Mouse (Mus musculus) layer of hippocampus, adult 2 months (tissue): Measurements from ENCODE around the gene Scgb2a2. TPM values are rescaled to one million over a fixed set of nuclear protein-coding genes. Genes with fewer than 3 reads are reported as not detected.
"Not testable (repeated sequence)": the region's sequence is repeated elsewhere in the genome, so short reads cannot be mapped to it uniquely, and the experiment has no call there.

Source experiments
- DNase-seq, 2 experiments: peaks; one replicate each; pipeline ENCODE4 v3.0.0; 2022; ENCODE audit warnings: low spot score in 2 of 2
- H3K27ac ChIP-seq: fragments of 200-600 bp; 2 replicates; pipeline ENCODE4 v1.8.1; 2022
- H3K4me3 ChIP-seq: fragments of 200-600 bp; 2 replicates; pipeline ENCODE4 v1.8.1; 2022; ENCODE audit warnings: mild to moderate bottlenecking
- CTCF ChIP-seq: fragments of 200-600 bp; conservative IDR thresholded peaks from 2 replicates; pipeline ENCODE4 v1.8.1; 2022; ENCODE audit warnings: antibody characterized with exemption, mild to moderate bottlenecking, moderate library complexity
- microRNA-seq, 2 experiments: library from miRNA; unstranded; fragments of <30 nt; microRNA quantifications; one replicate each; pipeline ENCODE4 v1.2.0; 2021
- total RNA-seq, 2 experiments: library from RNA; stranded (reverse); gene quantifications; 2 replicates each; pipeline ENCODE4 v1.2.3; 2021

The Scgb2a2 gene
- total RNA-seq, 2 experiments from 2014 or later: not detected

DNA sequence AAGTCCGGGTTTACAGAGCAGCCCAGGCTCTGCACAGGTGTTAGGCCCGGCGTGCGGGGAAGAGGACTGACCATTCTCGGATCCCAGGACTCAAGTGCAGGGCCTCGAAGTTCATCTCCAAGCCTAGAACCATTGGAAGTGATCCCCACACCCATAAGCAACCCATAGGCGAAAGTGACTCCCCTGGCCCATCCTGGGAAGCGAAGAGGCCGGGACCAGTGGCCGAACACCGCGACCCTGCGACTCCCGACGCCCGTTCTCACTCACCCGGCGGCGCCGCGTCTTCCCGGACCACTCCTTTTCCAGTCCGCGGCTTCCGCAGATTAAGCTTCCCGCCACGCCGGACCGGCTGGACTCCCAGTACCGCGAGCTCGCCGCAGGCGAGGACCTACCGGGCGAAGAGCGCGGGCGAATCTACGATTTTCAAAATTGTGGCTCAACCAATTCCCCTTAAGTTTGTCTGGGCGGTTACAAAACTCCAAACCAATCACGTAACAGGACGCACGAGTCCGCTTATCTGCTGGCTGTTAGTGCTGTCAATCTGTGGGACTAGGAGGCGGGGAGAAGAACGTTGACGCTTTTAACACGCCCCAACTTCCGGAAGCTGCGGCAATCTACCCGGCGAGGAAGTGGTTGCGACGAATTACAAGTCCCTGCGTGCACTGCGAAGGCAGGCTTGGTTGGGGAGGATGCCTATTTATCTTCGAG lies 51.9 kb downstream of the Scgb2a2 start, which contains the start of gene Incenp:
TSS of gene Incenp (minus strand) at position 480 of the 708 bp plus-strand sequence.
- H3K4me3 ChIP-seq: peak within 1 kb of the TSS; percentile 96
- DNase-seq: peak; percentile 93 to 97
- H3K27ac ChIP-seq: peak within 1 kb of the TSS; percentile 90
- TF ChIP-seq CTCF: no peak

DNA sequence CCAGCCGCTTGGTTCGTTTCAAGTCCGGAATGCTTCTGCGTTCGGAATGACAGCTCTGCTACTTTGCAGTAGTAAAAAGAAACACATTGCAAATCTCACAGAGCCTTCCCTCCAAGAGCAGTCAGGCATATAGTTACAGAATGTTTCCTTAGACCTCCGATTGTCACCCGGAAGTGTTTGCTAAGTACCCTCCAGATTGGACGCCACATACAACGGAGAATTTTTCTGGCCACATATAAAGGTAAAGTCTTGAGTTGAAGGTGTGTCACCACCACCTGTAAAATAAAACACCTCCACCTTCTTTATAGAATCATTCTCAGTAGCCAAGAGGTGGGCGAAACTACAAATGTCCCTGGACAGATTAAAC lies 52.4 kb downstream of the Scgb2a2 start:
- H3K4me3 ChIP-seq: peak overlapping the region; percentile 96
- TF ChIP-seq CTCF: no peak
- H3K27ac ChIP-seq: peak overlapping the region; percentile 90
- DNase-seq: no peak

DNA sequence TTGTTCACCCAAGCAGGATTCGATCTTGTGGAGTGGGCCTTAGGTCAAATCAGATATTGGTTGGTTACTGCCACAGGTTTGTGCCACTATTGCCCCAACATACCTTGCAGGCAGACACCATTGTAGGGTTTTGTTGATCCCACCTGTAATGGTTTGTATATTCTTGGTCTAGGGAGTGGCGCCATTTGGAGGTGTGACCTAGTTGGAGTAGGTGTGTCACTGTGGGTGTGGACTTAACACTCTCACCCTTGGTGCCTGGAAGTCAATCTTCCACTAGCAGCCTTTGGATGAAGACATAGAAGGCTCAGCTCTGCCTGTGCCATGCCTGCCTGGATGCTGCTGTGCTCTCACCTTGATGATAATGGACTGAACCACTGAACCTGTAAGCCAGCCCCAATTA lies 53.3 kb downstream of the Scgb2a2 start:
- not testable (repeated sequence) for H3K27ac ChIP-seq, H3K4me3 ChIP-seq, DNase-seq

Small RNA genes within 50 kb of the gene (microRNA-seq; reads per million reads assigned to microRNA genes)
- 0 reads per million in 2 experiments for gene Gm22369

Other genes with a start within 250 kb of the Scgb2a2 start
- gene Incenp, start 52.0 kb downstream of the Scgb2a2 start, total RNA-seq: 10 to 100 TPM; 13.9 to 14.0 TPM
- gene Fth1, start 133.0 kb downstream of the Scgb2a2 start, total RNA-seq: 1,000 to 10,000 TPM; 3,170 to 3,409 TPM
- 1 to 10 TPM; 1.2 to 1.5 TPM for gene Best1, start 154.1 kb downstream of the Scgb2a2 start, total RNA-seq
- gene Rab3il1, start 154.1 kb downstream of the Scgb2a2 start, total RNA-seq: 10 to 100 TPM in 1 of 2 experiments, 1 to 10 TPM in 1; 9.7 to 10.4 TPM
- 10 to 100 TPM; 25.0 to 25.6 TPM for gene Fads3, start 194.0 kb downstream of the Scgb2a2 start, total RNA-seq